Mouse (Mus musculus): ENCODE data around the gene Carm1. TPM values are rescaled to one million over a fixed set of nuclear protein-coding genes. Genes with fewer than 3 reads are reported as not detected.
"Not testable (repeated sequence)": the region's sequence is repeated elsewhere in the genome, so short reads cannot be mapped to it uniquely, and the experiment has no call there.

Gene Carm1
- polyA plus RNA-seq, 1 experiment from 2014 or later, result 62.4 TPM

- H3K4me3 ChIP-seq (ENCODE audit: low read depth, low read length); H3K4me2 ChIP-seq (ENCODE audit: low read depth, low read length); H3K9me3 ChIP-seq (replicated peaks; ENCODE audit: control insufficient read depth, low read length); H3K36me3 ChIP-seq (replicated peaks; ENCODE audit: control insufficient read depth, insufficient read depth, low read depth, low read length); ATAC-seq (replicated peaks; ENCODE audit: insufficient number of reproducible peaks, low FRiP score, low TSS enrichment, low read depth); H3K9ac ChIP-seq (replicated peaks; ENCODE audit: low read length); DNase-seq (ENCODE audit: low spot score); H3K27ac ChIP-seq (replicated peaks; ENCODE audit: low read depth, low read length); H3K27me3 ChIP-seq (ENCODE audit: control insufficient read depth, insufficient read depth, low read length); H3K4me1 ChIP-seq (ENCODE audit: control insufficient read depth, insufficient read depth, low read length): not testable (repeated sequence)
- WGBS, result 93% methylated on average over 2 of the region's 2 CpGs
Measured at GRCm38 (mm10) chr9:21542001-21542400, 4.7 kb upstream of the Carm1 start.

- Histone ChIP-seq H3K4me2 (ENCODE audit: low read depth, low read length) (peak overlapping the region; percentile 57), H3K4me3 (ENCODE audit: low read depth, low read length) (peak overlapping the region; percentile 79), H3K27ac (replicated peaks; ENCODE audit: low read depth, low read length) (peak overlapping the region; percentile 91), H3K9ac (replicated peaks; ENCODE audit: low read length) (peak overlapping the region; percentile 64), H3K27me3 (ENCODE audit: control insufficient read depth, insufficient read depth, low read length) (no peaks in the 10 kb centered on the region), H3K36me3 (replicated peaks; ENCODE audit: control insufficient read depth, insufficient read depth, low read depth, low read length) (no peaks in the 10 kb centered on the region), H3K4me1 (ENCODE audit: control insufficient read depth, insufficient read depth, low read length) (no peaks in the 10 kb centered on the region), H3K9me3 (replicated peaks; ENCODE audit: control insufficient read depth, low read length) (no peaks in the 10 kb centered on the region)
- DNase-seq (ENCODE audit: low spot score) (peak; percentile 89), ATAC-seq (replicated peaks; ENCODE audit: insufficient number of reproducible peaks, low FRiP score, low TSS enrichment, low read depth) (peak; percentile 83)
- 5% methylated on average over 9 of the region's 9 CpGs for WGBS
Measured at GRCm38 (mm10) chr9:21545351-21545915, 1.3 kb upstream of the Carm1 start.

GRCm38 (mm10) chr9:21545916-21546788 is 542 bp upstream of the Carm1 start:
- H3K27me3 ChIP-seq (ENCODE audit: control insufficient read depth, insufficient read depth, low read length), result no peaks in the 10 kb centered on the region
- no peaks in the 10 kb centered on the region for H3K36me3 ChIP-seq (replicated peaks; ENCODE audit: control insufficient read depth, insufficient read depth, low read depth, low read length)
- no peaks in the 10 kb centered on the region for H3K4me1 ChIP-seq (ENCODE audit: control insufficient read depth, insufficient read depth, low read length)
- peak overlapping the region; percentile 64 for H3K9ac ChIP-seq (replicated peaks; ENCODE audit: low read length)
- H3K9me3 ChIP-seq (replicated peaks; ENCODE audit: control insufficient read depth, low read length), result no peaks in the 10 kb centered on the region
- peak overlapping the region; percentile 57 for H3K4me2 ChIP-seq (ENCODE audit: low read depth, low read length)
- H3K27ac ChIP-seq (replicated peaks; ENCODE audit: low read depth, low read length), result peak overlapping the region; percentile 91
- ATAC-seq (replicated peaks; ENCODE audit: insufficient number of reproducible peaks, low FRiP score, low TSS enrichment, low read depth) (peak; percentile 92), DNase-seq (ENCODE audit: low spot score) (peak; percentile 100)
- peak overlapping the region; percentile 79 for H3K4me3 ChIP-seq (ENCODE audit: low read depth, low read length)
- WGBS, result under 1% methylated on average over 66 of the region's 67 CpGs

GRCm38 (mm10) chr9:21547075-21547941 is 614 bp downstream of the Carm1 start:
- Histone ChIP-seq H3K9ac (replicated peaks; ENCODE audit: low read length) (peak overlapping the region; percentile 98), H3K9me3 (replicated peaks; ENCODE audit: control insufficient read depth, low read length) (no peaks in the 10 kb centered on the region), H3K27ac (replicated peaks; ENCODE audit: low read depth, low read length) (peak overlapping the region; percentile 96), H3K4me1 (ENCODE audit: control insufficient read depth, insufficient read depth, low read length) (no peaks in the 10 kb centered on the region), H3K36me3 (replicated peaks; ENCODE audit: control insufficient read depth, insufficient read depth, low read depth, low read length) (no peaks in the 10 kb centered on the region), H3K4me3 (ENCODE audit: low read depth, low read length) (peak overlapping the region; percentile 79), H3K4me2 (ENCODE audit: low read depth, low read length) (peak overlapping the region; percentile 58), H3K27me3 (ENCODE audit: control insufficient read depth, insufficient read depth, low read length) (no peaks in the 10 kb centered on the region)
- ATAC-seq (replicated peaks; ENCODE audit: insufficient number of reproducible peaks, low FRiP score, low TSS enrichment, low read depth), result peak; percentile 7
- under 1% methylated on average over 59 of the region's 66 CpGs for WGBS
- peak; percentile 61 for DNase-seq (ENCODE audit: low spot score)

- no peak for DNase-seq (ENCODE audit: low spot score)
- no peaks in the 10 kb centered on the region for H3K36me3 ChIP-seq (replicated peaks; ENCODE audit: control insufficient read depth, insufficient read depth, low read depth, low read length)
Measured at GRCm38 (mm10) chr9:21551049-21551448, 4.4 kb downstream of the Carm1 start.

GRCm38 (mm10) chr9:21553607-21554273 is 7.0 kb downstream of the Carm1 start:
- 82% methylated on average over 6 of the region's 6 CpGs for WGBS

More at GRCm38 (mm10) chr9:21551049-21551448, 4.4 kb downstream of the Carm1 start:
- WGBS, result 98% methylated on average over 2 of the region's 2 CpGs
- no peak for ATAC-seq (replicated peaks; ENCODE audit: insufficient number of reproducible peaks, low FRiP score, low TSS enrichment, low read depth)
- Histone ChIP-seq H3K9ac (replicated peaks; ENCODE audit: low read length) (no peak overlapping the region), H3K4me3 (ENCODE audit: low read depth, low read length) (no peak overlapping the region), H3K27me3 (ENCODE audit: control insufficient read depth, insufficient read depth, low read length) (no peaks in the 10 kb centered on the region), H3K4me2 (ENCODE audit: low read depth, low read length) (no peak overlapping the region), H3K9me3 (replicated peaks; ENCODE audit: control insufficient read depth, low read length) (no peaks in the 10 kb centered on the region), H3K27ac (replicated peaks; ENCODE audit: low read depth, low read length) (no peak overlapping the region), H3K4me1 (ENCODE audit: control insufficient read depth, insufficient read depth, low read length) (no peaks in the 10 kb centered on the region)

GRCm38 (mm10) chr9:21555198-21555742 is 8.6 kb downstream of the Carm1 start:
- DNase-seq (ENCODE audit: low spot score) (no peak), ATAC-seq (replicated peaks; ENCODE audit: insufficient number of reproducible peaks, low FRiP score, low TSS enrichment, low read depth) (no peak)
- Histone ChIP-seq H3K36me3 (replicated peaks; ENCODE audit: control insufficient read depth, insufficient read depth, low read depth, low read length) (no peaks in the 10 kb centered on the region), H3K9ac (replicated peaks; ENCODE audit: low read length) (no peak overlapping the region), H3K4me2 (ENCODE audit: low read depth, low read length) (no peak overlapping the region), H3K4me1 (ENCODE audit: control insufficient read depth, insufficient read depth, low read length) (no peaks in the 10 kb centered on the region), H3K4me3 (ENCODE audit: low read depth, low read length) (no peak overlapping the region), H3K27me3 (ENCODE audit: control insufficient read depth, insufficient read depth, low read length) (no peaks in the 10 kb centered on the region), H3K27ac (replicated peaks; ENCODE audit: low read depth, low read length) (no peak overlapping the region), H3K9me3 (replicated peaks; ENCODE audit: control insufficient read depth, low read length) (no peaks in the 10 kb centered on the region)
- 87% methylated on average over 6 of the region's 6 CpGs for WGBS

More at GRCm38 (mm10) chr9:21553607-21554273, 7.0 kb downstream of the Carm1 start:
- Histone ChIP-seq H3K27ac (replicated peaks; ENCODE audit: low read depth, low read length) (no peak overlapping the region), H3K9me3 (replicated peaks; ENCODE audit: control insufficient read depth, low read length) (no peaks in the 10 kb centered on the region), H3K4me1 (ENCODE audit: control insufficient read depth, insufficient read depth, low read length) (no peaks in the 10 kb centered on the region), H3K27me3 (ENCODE audit: control insufficient read depth, insufficient read depth, low read length) (no peaks in the 10 kb centered on the region), H3K4me3 (ENCODE audit: low read depth, low read length) (no peak overlapping the region), H3K36me3 (replicated peaks; ENCODE audit: control insufficient read depth, insufficient read depth, low read depth, low read length) (no peaks in the 10 kb centered on the region), H3K4me2 (ENCODE audit: low read depth, low read length) (no peak overlapping the region), H3K9ac (replicated peaks; ENCODE audit: low read length) (no peak overlapping the region)
- no peak for DNase-seq (ENCODE audit: low spot score)
- ATAC-seq (replicated peaks; ENCODE audit: insufficient number of reproducible peaks, low FRiP score, low TSS enrichment, low read depth), result no peak
